Mouse (Mus musculus): ENCODE data around the gene Nfyc. TPM values are rescaled to one million over a fixed set of nuclear protein-coding genes. Genes with fewer than 3 reads are reported as not detected.

Gene Nfyc
- total and polyA plus RNA-seq, 3 experiments, result 46.0 to 179 (median 50.6) TPM

DNA sequence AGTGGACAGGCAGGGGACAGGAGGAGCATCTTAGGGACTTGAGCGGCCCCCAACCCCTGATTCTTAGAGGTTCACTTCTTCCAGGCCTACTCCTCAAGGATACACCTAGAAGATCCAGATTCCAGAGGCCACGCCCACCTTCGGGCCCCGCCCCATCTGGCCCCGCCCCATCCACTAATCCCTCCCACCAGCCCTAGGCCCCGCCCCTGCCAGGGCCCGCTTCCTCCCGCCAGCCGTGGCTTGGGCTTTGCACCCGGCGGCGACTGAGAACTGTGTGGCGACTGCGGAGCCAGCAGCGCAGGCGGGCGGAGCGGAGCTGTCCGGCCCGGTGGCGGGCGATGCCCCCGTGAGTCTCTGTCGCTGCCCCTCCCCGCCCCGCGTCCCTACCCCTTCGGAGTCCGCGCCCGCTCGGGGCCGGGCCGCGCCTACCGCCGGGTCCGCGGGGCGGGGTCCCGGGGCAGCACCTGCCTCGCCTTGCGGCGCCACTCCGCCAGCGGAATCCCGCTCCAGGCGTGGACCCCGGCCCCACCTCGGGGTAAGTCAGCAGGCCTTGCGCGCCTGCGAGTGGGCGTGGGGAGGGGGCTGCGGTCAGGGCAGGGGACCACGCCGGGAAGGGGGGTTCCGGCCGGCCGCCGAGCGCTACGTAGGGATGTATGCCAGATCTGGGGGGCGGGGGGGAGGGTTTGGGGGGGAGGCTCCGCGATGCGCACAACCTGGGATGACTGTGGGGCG is 23.4 kb upstream of the Nfyc start, which contains the start of gene Rims3:
TSS of gene Rims3 (plus strand) at position 229 of the 732 bp plus-strand sequence.
- Histone ChIP-seq H3K27ac (no peak within 1 kb of the TSS), H3K4me3 (peak within 1 kb of the TSS; percentile 27), H3K4me1 (ENCODE audit: control insufficient read depth, insufficient read depth, low read length) (no peaks in the 10 kb centered on the region), H3K27me3 (ENCODE audit: control insufficient read depth, insufficient read depth, low read length) (peaks cover 7% of the 10 kb centered on the region; the same call in 1 of the 2 replicates), H3K9ac (ENCODE audit: low read depth, low read length) (peak within 1 kb of the TSS; percentile 8; the same call in 1 of the 2 replicates), H3K36me3 (ENCODE audit: control insufficient read depth, insufficient read depth, low read length) (no peaks in the 10 kb centered on the region), H3K79me2 (replicated peaks; ENCODE audit: control insufficient read depth, insufficient read depth, low read length) (no peaks in the 10 kb centered on the region)
- TF ChIP-seq EP300 (IDR thresholded peaks at IDR 0.05; ENCODE audit: insufficient read depth, low read depth, low read length) (no peak), POLR2A (IDR thresholded peaks at IDR 0.05; ENCODE audit: insufficient read depth, low read depth, low read length) (no peak), CTCF (IDR thresholded peaks at IDR 0.05) (no peak)
- 3% methylated on average over 60 of the region's 68 CpGs for WGBS
- peak; percentile 18 to 29 for DNase-seq
- intact Hi-C loops (cut with DNase I), result no loop called here

DNA sequence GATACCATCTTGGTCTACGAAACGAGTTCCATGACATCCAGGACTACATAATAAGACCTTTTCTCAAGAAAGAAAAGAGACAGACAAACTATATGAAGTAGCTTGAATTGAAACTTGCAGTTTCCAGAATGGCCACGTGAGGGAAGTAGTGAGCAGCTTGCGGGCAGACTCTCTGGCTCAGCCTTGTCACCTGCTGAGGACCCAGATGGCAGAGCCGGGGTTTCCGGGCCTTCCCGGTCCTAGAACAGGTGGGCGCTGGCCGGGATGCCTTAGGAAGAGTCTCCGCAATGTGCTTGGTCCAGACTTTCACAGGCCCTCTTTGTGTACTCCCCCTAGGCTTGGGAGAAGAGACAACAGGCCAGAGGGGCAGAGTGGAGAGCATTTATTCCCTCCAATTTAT is 19.6 kb upstream of the Nfyc start:
- Histone ChIP-seq H3K79me2 (replicated peaks; ENCODE audit: control insufficient read depth, insufficient read depth, low read length) (no peaks in the 10 kb centered on the region), H3K27ac (no peak overlapping the region), H3K4me1 (ENCODE audit: control insufficient read depth, insufficient read depth, low read length) (no peaks in the 10 kb centered on the region), H3K27me3 (ENCODE audit: control insufficient read depth, insufficient read depth, low read length) (peaks cover 6% of the 10 kb centered on the region; the same call in 1 of the 2 replicates), H3K36me3 (ENCODE audit: control insufficient read depth, insufficient read depth, low read length) (no peaks in the 10 kb centered on the region), H3K9ac (ENCODE audit: low read depth, low read length) (no peak overlapping the region), H3K4me3 (no peak overlapping the region)
- intact Hi-C loops (cut with DNase I), result loop anchor here (2.0 kb wide), 2 partner anchors 36 to 60 kb away; no protein-coding TSS in a partner anchor
- TF ChIP-seq POLR2A (IDR thresholded peaks at IDR 0.05; ENCODE audit: insufficient read depth, low read depth, low read length), result no peak
- TF ChIP-seq CTCF (IDR thresholded peaks at IDR 0.05), result peak; percentile 98
- DNase-seq, result peak; percentile 38 to 75
- WGBS, result 2% methylated on average over 10 of the region's 10 CpGs

DNA sequence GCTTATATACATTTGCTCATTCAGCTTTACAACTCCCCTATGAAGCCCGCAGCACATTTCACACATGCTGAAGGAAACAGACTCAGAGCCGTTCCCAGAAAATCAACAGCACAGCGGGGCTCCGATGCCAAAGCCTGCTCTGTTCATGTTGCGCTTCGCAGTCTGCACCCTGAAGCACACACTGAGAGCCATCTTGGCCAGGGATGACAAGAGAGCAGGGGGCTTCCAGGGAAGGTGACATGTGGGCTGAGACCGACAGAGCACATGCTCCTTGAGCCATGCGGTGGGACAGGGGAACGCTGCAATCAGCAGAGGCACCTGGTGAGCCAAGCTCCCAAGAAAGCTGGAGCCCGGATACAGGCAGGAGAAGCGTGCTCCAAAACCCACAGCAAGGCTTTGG is 18.1 kb upstream of the Nfyc start:
- WGBS, result 63% methylated on average over 11 of the region's 11 CpGs
- no peaks in the 10 kb centered on the region; the same call in 1 of the 2 replicates for H3K27me3 ChIP-seq (ENCODE audit: control insufficient read depth, insufficient read depth, low read length)

DNA sequence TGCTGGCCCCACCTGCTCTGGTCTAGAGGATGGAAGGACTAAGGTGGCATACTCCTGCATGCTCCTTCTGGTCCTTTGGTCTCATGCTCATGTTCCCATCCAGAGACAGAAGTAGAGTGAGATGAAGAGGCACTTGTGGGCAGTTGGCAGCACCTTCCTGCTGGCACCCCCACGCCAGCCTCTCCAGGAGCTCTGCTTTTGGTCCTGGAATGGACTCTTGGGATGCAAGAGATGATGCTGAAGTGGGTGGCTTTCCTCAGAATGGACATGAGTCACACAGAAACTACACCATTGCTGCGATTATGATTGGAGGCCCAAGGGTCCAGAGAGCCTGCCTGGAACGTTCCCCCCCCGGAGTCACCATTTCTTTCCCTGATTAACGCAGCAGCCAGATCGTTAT is 17.5 kb upstream of the Nfyc start:
- H3K9ac ChIP-seq (ENCODE audit: low read depth, low read length), result no peak overlapping the region

More for the DNA sequence above, 18.1 kb upstream of the Nfyc start:
- intact Hi-C loops (cut with DNase I), result no loop called here
- H3K4me1 ChIP-seq (ENCODE audit: control insufficient read depth, insufficient read depth, low read length), result no peaks in the 10 kb centered on the region
- no peaks in the 10 kb centered on the region for H3K36me3 ChIP-seq (ENCODE audit: control insufficient read depth, insufficient read depth, low read length)
- no peaks in the 10 kb centered on the region for H3K79me2 ChIP-seq (replicated peaks; ENCODE audit: control insufficient read depth, insufficient read depth, low read length)
- no peak overlapping the region for H3K4me3 ChIP-seq
- no peak overlapping the region for H3K9ac ChIP-seq (ENCODE audit: low read depth, low read length)
- H3K27ac ChIP-seq, result no peak overlapping the region
- no peak for DNase-seq
- TF ChIP-seq CTCF (IDR thresholded peaks at IDR 0.05), result no peak
- no peak for TF ChIP-seq POLR2A (IDR thresholded peaks at IDR 0.05; ENCODE audit: insufficient read depth, low read depth, low read length)
- no peak for TF ChIP-seq EP300 (IDR thresholded peaks at IDR 0.05; ENCODE audit: insufficient read depth, low read depth, low read length)

DNA sequence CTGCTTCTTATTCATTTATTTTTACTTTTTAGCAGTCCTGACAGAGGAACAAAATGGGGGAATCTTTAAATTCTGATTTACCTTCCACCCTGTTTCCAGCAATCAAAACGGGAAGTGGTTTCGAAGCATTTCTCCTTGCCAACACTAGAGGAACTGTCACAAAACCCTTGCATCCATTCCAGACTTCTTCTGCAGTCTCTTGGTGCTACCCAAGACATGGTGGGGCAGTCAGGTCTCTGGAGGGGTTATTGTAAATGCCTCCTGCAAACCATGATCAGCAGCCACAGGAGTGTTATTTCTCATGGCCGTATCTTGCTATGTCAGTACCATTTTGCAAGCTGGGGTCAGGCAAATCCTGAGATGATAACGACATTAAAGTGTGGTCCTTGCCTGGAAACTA is 13.7 kb upstream of the Nfyc start:
- intact Hi-C loops (cut with DNase I), result no loop called here
- DNase-seq, result no peak
- Histone ChIP-seq H3K4me1 (ENCODE audit: control insufficient read depth, insufficient read depth, low read length) (no peaks in the 10 kb centered on the region), H3K79me2 (replicated peaks; ENCODE audit: control insufficient read depth, insufficient read depth, low read length) (no peaks in the 10 kb centered on the region), H3K27me3 (ENCODE audit: control insufficient read depth, insufficient read depth, low read length) (no peaks in the 10 kb centered on the region), H3K9ac (ENCODE audit: low read depth, low read length) (no peak overlapping the region), H3K4me3 (no peak overlapping the region), H3K27ac (no peak overlapping the region), H3K36me3 (ENCODE audit: control insufficient read depth, insufficient read depth, low read length) (no peaks in the 10 kb centered on the region)
- 63% methylated on average over 4 of the region's 4 CpGs for WGBS
- TF ChIP-seq POLR2A (IDR thresholded peaks at IDR 0.05; ENCODE audit: insufficient read depth, low read depth, low read length), result no peak
- TF ChIP-seq EP300 (IDR thresholded peaks at IDR 0.05; ENCODE audit: insufficient read depth, low read depth, low read length), result no peak
- TF ChIP-seq CTCF (IDR thresholded peaks at IDR 0.05), result no peak

More for the DNA sequence above, 17.5 kb upstream of the Nfyc start:
- Histone ChIP-seq H3K36me3 (ENCODE audit: control insufficient read depth, insufficient read depth, low read length) (no peaks in the 10 kb centered on the region), H3K4me1 (ENCODE audit: control insufficient read depth, insufficient read depth, low read length) (no peaks in the 10 kb centered on the region), H3K27ac (no peak overlapping the region), H3K27me3 (ENCODE audit: control insufficient read depth, insufficient read depth, low read length) (no peaks in the 10 kb centered on the region), H3K4me3 (no peak overlapping the region), H3K79me2 (replicated peaks; ENCODE audit: control insufficient read depth, insufficient read depth, low read length) (no peaks in the 10 kb centered on the region)
- TF ChIP-seq EP300 (IDR thresholded peaks at IDR 0.05; ENCODE audit: insufficient read depth, low read depth, low read length), result no peak
- no peak for TF ChIP-seq POLR2A (IDR thresholded peaks at IDR 0.05; ENCODE audit: insufficient read depth, low read depth, low read length)
- TF ChIP-seq CTCF (IDR thresholded peaks at IDR 0.05), result no peak
- 68% methylated on average over 6 of the region's 6 CpGs for WGBS
- no peak for DNase-seq
- intact Hi-C loops (cut with DNase I), result no loop called here

DNA sequence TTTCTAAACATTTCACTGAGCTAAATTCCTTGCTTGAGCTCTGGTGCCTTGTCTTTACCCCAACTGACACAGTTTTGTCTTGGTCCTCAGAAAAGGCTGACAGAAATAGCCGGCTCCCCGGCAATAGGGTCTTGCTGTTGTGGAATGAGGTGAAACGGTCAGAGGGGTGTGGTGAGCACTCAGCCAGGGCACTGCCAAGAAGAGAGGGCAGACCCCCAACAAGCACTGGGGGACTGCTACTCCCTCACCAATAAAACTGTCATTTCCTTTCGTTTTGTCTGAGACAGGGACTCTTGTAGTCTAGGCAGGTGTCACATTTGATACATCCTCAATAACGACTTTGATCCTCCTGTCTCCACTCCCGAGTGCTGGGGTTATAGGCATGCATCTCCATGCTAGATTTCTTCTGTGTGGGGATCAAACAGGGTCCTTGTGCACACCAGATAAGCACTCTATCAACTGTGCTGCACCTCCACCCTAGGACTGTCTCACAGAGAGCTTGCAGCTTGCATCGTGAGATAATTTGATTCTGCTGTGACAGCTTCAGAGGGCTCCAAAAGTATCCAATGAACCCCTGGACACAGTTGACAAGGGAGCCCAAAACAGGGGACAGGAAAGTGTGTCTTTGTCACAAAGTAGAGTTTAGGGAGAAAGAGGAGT is 13.2 kb upstream of the Nfyc start:
- H3K4me1 ChIP-seq (ENCODE audit: control insufficient read depth, insufficient read depth, low read length), result no peaks in the 10 kb centered on the region
- 46% methylated on average over 7 of the region's 7 CpGs for WGBS

More for the DNA sequence above, 13.2 kb upstream of the Nfyc start:
- H3K4me3 ChIP-seq, result no peak overlapping the region
- no peaks in the 10 kb centered on the region for H3K36me3 ChIP-seq (ENCODE audit: control insufficient read depth, insufficient read depth, low read length)
- no peaks in the 10 kb centered on the region for H3K27me3 ChIP-seq (ENCODE audit: control insufficient read depth, insufficient read depth, low read length)
- intact Hi-C loops (cut with DNase I), result no loop called here
- H3K79me2 ChIP-seq (replicated peaks; ENCODE audit: control insufficient read depth, insufficient read depth, low read length), result no peaks in the 10 kb centered on the region
- no peak overlapping the region for H3K9ac ChIP-seq (ENCODE audit: low read depth, low read length)
- no peak overlapping the region for H3K27ac ChIP-seq
- no peak for DNase-seq
- TF ChIP-seq CTCF (IDR thresholded peaks at IDR 0.05) (no peak), POLR2A (IDR thresholded peaks at IDR 0.05; ENCODE audit: insufficient read depth, low read depth, low read length) (no peak), EP300 (IDR thresholded peaks at IDR 0.05; ENCODE audit: insufficient read depth, low read depth, low read length) (no peak)

All from heart, adult 2 months (tissue).